Mouse (Mus musculus) CH12.LX (cell line): ENCODE measurements around the gene Evi5l. TPM values are rescaled to one million over a fixed set of nuclear protein-coding genes. Genes with fewer than 3 reads are reported as not detected.

Source experiments
- DNase-seq: peaks from one replicate; pipeline ENCODE4 v3.0.0-alpha.2; 2013; ENCODE audit errors: extremely low read depth
- H3K27ac ChIP-seq: 2 replicates; pipeline ENCODE4 v1.5.1; 2012; ENCODE audit warnings: low read depth, mild to moderate bottlenecking, control low read depth, moderate library complexity; ENCODE audit not compliant: insufficient read depth
- H3K27me3 ChIP-seq: replicated peaks from 2 replicates; pipeline ENCODE3; 2012; ENCODE audit warnings: inconsistent platforms
- H3K36me3 ChIP-seq, 2 experiments: replicated peaks in 1 of 2; 2 replicates each; pipeline versions ENCODE3 to v1.6.1; 2012; ENCODE audit warnings: inconsistent platforms in 1 of 2, low read length in 1 of 2, mild to moderate bottlenecking in 1 of 2, mixed read lengths in 1 of 2, moderate library complexity in 1 of 2; ENCODE audit not compliant: control insufficient read depth in 1 of 2, insufficient read depth in 1 of 2
- H3K4me1 ChIP-seq, 2 experiments: 2 replicates each; pipeline ENCODE4 v1.6.1; 2012; ENCODE audit warnings: inconsistent platforms in 1 of 2, moderate library complexity in 1 of 2; ENCODE audit not compliant: insufficient read depth in 2 of 2, control insufficient read depth in 1 of 2
- H3K4me2 ChIP-seq: 2 replicates; pipeline ENCODE4 v1.6.1; 2012; ENCODE audit warnings: low read depth, mild to moderate bottlenecking, control low read depth; ENCODE audit not compliant: poor library complexity, insufficient read depth, severe bottlenecking
- H3K4me3 ChIP-seq, 3 experiments: fragments of 150-350 bp in 1 of 3; sonication (generic) in 1 of 3; replicated peaks in 1 of 3; 2 replicates each; pipeline versions ENCODE3 to v1.5.1; 2011 to 2012; ENCODE audit warnings: low read depth in 2 of 3, low read length in 2 of 3, mild to moderate bottlenecking in 2 of 3, moderate library complexity in 2 of 3, control low read depth in 1 of 3, improper control_type of control experiment in 1 of 3, inconsistent platforms in 1 of 3, mixed read lengths in 1 of 3; ENCODE audit not compliant: poor library complexity in 1 of 3
- H3K79me2 ChIP-seq: replicated peaks from 2 replicates; pipeline ENCODE4 v1.6.1; 2012; ENCODE audit warnings: mild to moderate bottlenecking, moderate library complexity; ENCODE audit not compliant: control insufficient read depth, poor library complexity, insufficient read depth, severe bottlenecking; ENCODE audit errors: extremely low read depth
- H3K9ac ChIP-seq: 2 replicates; pipeline ENCODE4 v1.6.1; 2012; ENCODE audit warnings: low read depth, mild to moderate bottlenecking, control low read depth, moderate library complexity; ENCODE audit not compliant: insufficient read depth
- H3K9me3 ChIP-seq: replicated peaks from 2 replicates; pipeline ENCODE3; 2012; ENCODE audit warnings: low read length, inconsistent platforms, mixed read lengths
- CHD1 ChIP-seq: IDR thresholded peaks from 2 replicates; pipeline ENCODE4 v1.6.1; 2012; ENCODE audit warnings: low read depth, low read length, improper control_type of control experiment, inconsistent platforms
- CHD2 ChIP-seq: IDR thresholded peaks from 2 replicates; pipeline ENCODE4 v1.6.1; 2011; ENCODE audit warnings: low read length, improper control_type of control experiment
- CTCF ChIP-seq, 2 experiments: IDR thresholded peaks in 1 of 2; conservative IDR thresholded peaks in 1 of 2; 2 replicates each; pipeline ENCODE4 v1.5.1; 2011 to 2012; ENCODE audit warnings: low read depth in 2 of 2, low read length in 2 of 2, improper control_type of control experiment in 1 of 2, inconsistent platforms in 1 of 2, mild to moderate bottlenecking in 1 of 2, moderate library complexity in 1 of 2
- ETS1 ChIP-seq: conservative IDR thresholded peaks from 2 replicates; pipeline ENCODE4 v1.6.1; 2012; ENCODE audit warnings: low read depth, mild to moderate bottlenecking, inconsistent platforms, low read length, improper control_type of control experiment, moderate library complexity
- GABPA ChIP-seq: IDR thresholded peaks from 2 replicates; pipeline ENCODE4 v1.6.1; 2012; ENCODE audit warnings: low read depth, low read length, improper control_type of control experiment, inconsistent platforms; ENCODE audit not compliant: insufficient replicate concordance
- HCFC1 ChIP-seq: IDR thresholded peaks from 2 replicates; pipeline ENCODE4 v1.6.1; 2012; ENCODE audit warnings: low read depth, mild to moderate bottlenecking, inconsistent platforms, low read length, improper control_type of control experiment
- KAT2A ChIP-seq: IDR thresholded peaks from 2 replicates; pipeline ENCODE4 v1.6.1; 2012; ENCODE audit warnings: low read length, improper control_type of control experiment, inconsistent platforms; ENCODE audit not compliant: insufficient replicate concordance
- MEF2A ChIP-seq: IDR thresholded peaks from 2 replicates; pipeline ENCODE4 v1.6.1; 2014; ENCODE audit warnings: low read depth, mild to moderate bottlenecking, inconsistent platforms, low read length, improper control_type of control experiment, borderline replicate concordance
- MXI1 ChIP-seq: IDR thresholded peaks from 2 replicates; pipeline ENCODE4 v1.6.1; 2011; ENCODE audit warnings: mild to moderate bottlenecking, low read depth, low read length, improper control_type of control experiment
- NELFE ChIP-seq: IDR thresholded peaks from 2 replicates; pipeline ENCODE4 v1.6.1; 2011; ENCODE audit warnings: low read depth, low read length, improper control_type of control experiment
- PAX5 ChIP-seq: IDR thresholded peaks from 2 replicates; pipeline ENCODE4 v1.6.1; 2012; ENCODE audit warnings: low read length, inconsistent platforms, mixed read lengths
- POLR2A ChIP-seq: IDR thresholded peaks from 2 replicates; pipeline ENCODE4 v1.6.1; 2011; ENCODE audit warnings: low read depth, mild to moderate bottlenecking, improper control_type of control experiment, low read length
- RAD21 ChIP-seq: IDR thresholded peaks from 2 replicates; pipeline ENCODE4 v1.6.1; 2011; ENCODE audit warnings: low read depth, mild to moderate bottlenecking, low read length, improper control_type of control experiment, moderate library complexity
- SIN3A ChIP-seq: IDR thresholded peaks from 2 replicates; pipeline ENCODE4 v1.6.1; 2012; ENCODE audit warnings: low read length, improper control_type of control experiment, inconsistent platforms
- SMC3 ChIP-seq: IDR thresholded peaks from 2 replicates; pipeline ENCODE4 v1.6.1; 2011; ENCODE audit warnings: low read depth, low read length, improper control_type of control experiment
- TBP ChIP-seq: conservative IDR thresholded peaks from 2 replicates; pipeline ENCODE4 v1.6.1; 2011; ENCODE audit warnings: low read depth, low read length, improper control_type of control experiment
- UBTF ChIP-seq: IDR thresholded peaks from 2 replicates; pipeline ENCODE4 v1.6.1; 2012; ENCODE audit warnings: low read depth, mild to moderate bottlenecking, inconsistent platforms, low read length, improper control_type of control experiment, moderate library complexity
- ZC3H11A ChIP-seq: IDR thresholded peaks from 2 replicates; pipeline ENCODE4 v1.6.1; 2012; ENCODE audit warnings: low read depth, mild to moderate bottlenecking, inconsistent platforms, low read length, improper control_type of control experiment
- ZKSCAN1 ChIP-seq: IDR thresholded peaks from 2 replicates; pipeline ENCODE4 v1.6.1; 2012; ENCODE audit warnings: low read depth, inconsistent platforms, low read length, improper control_type of control experiment, borderline replicate concordance
- dilution Hi-C: fragments of 300-500 bp; cut with MboI; formaldehyde crosslinking; loops from 2 replicates; pipeline ENCODE4 v1.14.3; 2020; ENCODE audit warnings: low sequenced_read_pairs; ENCODE audit not compliant: extremely low pct_unique_long_range_greater_than_20kb, extremely low pct_ligation_motif_present
- in situ Hi-C: fragments of 300-500 bp; cut with MboI; formaldehyde crosslinking; loops from 3 replicates; pipeline ENCODE4 v1.14.3; 2019; ENCODE audit warnings: low sequenced_read_pairs, low pct_ligation_motif_present, low pct_unique_long_range_greater_than_20kb, mixed read lengths
- polyA plus RNA-seq: library from polyadenylated mRNA; unstranded; fragments of >175 nt; gene quantifications from 2 replicates; pipeline ENCODE4 v1.2.1, GENCODE M21; 2012; ENCODE audit warnings: low read depth; ENCODE audit not compliant: insufficient read length
- total RNA-seq, 2 experiments: library from RNA; depleted of rRNA; stranded (reverse); fragments of 300-350 nt in 1 of 2; fragments of >200 nt in 1 of 2; gene quantifications; 2 replicates each; pipeline ENCODE4 v1.2.3; 2012 to 2014

Evi5l gene
- total and polyA plus RNA-seq, 3 experiments = 2.2 to 6.6 (median 3.6) TPM

DNA sequence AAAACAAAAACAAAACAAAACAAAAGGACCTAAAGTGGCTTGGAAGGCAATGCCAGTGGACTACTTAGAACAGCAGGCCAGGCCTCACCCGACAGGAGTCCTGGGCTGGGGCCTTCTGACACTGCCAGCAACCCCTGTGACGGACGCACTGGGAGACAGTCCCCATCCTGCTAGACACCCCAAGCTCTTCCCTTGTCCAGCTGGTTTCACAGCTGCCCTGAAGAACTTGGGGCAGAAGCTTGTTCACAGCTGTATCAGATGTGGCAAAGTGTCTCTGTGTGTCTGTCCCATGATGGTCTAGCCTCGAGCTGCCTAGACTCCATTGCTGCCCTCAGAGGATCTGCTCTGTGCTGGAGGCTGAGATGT is 93.4 kb downstream of the Evi5l start:
- Histone ChIP-seq H3K4me1 (no peaks in the 10 kb centered on the region), H3K4me3 (no peak overlapping the region), H3K9ac (no peak overlapping the region), H3K27ac (no peak overlapping the region), H3K27me3 (no peaks in the 10 kb centered on the region), H3K4me2 (no peak overlapping the region), H3K36me3 (peaks cover 85 to 99% of the 10 kb centered on the region in 2 experiments), H3K79me2 (no peaks in the 10 kb centered on the region), H3K9me3 (no peaks in the 10 kb centered on the region)
- TF ChIP-seq ZC3H11A = no peak
- no peak for TF ChIP-seq SIN3A
- TF ChIP-seq CTCF (conservative IDR thresholded peaks at IDR 0.05 in 1 of 2, IDR thresholded peaks at IDR 0.05 in 1 of 2; ENCODE audit: low read depth in 2 of 2, low read length in 2 of 2) = no peak
- TF ChIP-seq ETS1 = no peak
- TF ChIP-seq POLR2A = no peak
- no peak for TF ChIP-seq HCFC1
- no peak for TF ChIP-seq MEF2A
- no peak for TF ChIP-seq SMC3
- no peak for TF ChIP-seq GABPA
- TF ChIP-seq ZKSCAN1 = no peak
- no peak for TF ChIP-seq NELFE
- TF ChIP-seq CHD1 = no peak
- TF ChIP-seq RAD21 = no peak
- TF ChIP-seq CHD2 = no peak
- no peak for TF ChIP-seq TBP
- TF ChIP-seq PAX5 = no peak
- TF ChIP-seq KAT2A = no peak
- no peak for TF ChIP-seq UBTF
- no peak for TF ChIP-seq MXI1
- dilution Hi-C loops = no loop called here
- no peak for DNase-seq
- in situ Hi-C loops = loop anchor here (10.0 kb wide), 1 partner anchor 55 kb away; no protein-coding TSS in a partner anchor

Other genes with a start within 250 kb of the Evi5l start
- gene Cd209b, start 239.7 kb upstream of the Evi5l start, total RNA-seq (2012; rRNA removed) = not detected in 2 replicates
- gene Cd209b, start 239.7 kb upstream of the Evi5l start, total RNA-seq (2014; rRNA removed) = not detected in 2 replicates
- not detected in 2 replicates for gene Cd209b, start 239.7 kb upstream of the Evi5l start, polyA plus RNA-seq
- 0.13 TPM in 1 of 2 replicates, not detected in the other for gene Cd209c, start 211.8 kb upstream of the Evi5l start, total RNA-seq (2012; rRNA removed)
- not detected in 2 replicates for gene Cd209c, start 211.8 kb upstream of the Evi5l start, total RNA-seq (2014; rRNA removed)
- gene Cd209c, start 211.8 kb upstream of the Evi5l start, polyA plus RNA-seq = 0.29 and 0.59 TPM in 2 replicates
- not detected in 2 replicates for gene Cd209f, start 60.7 kb upstream of the Evi5l start, total RNA-seq (2012; rRNA removed)
- not detected in 2 replicates for gene Cd209f, start 60.7 kb upstream of the Evi5l start, total RNA-seq (2014; rRNA removed)
- not detected in 2 replicates for gene Cd209f, start 60.7 kb upstream of the Evi5l start, polyA plus RNA-seq
- gene Cd209g, start 32.5 kb upstream of the Evi5l start, total RNA-seq (2012; rRNA removed) = not detected in 2 replicates
- gene Cd209g, start 32.5 kb upstream of the Evi5l start, total RNA-seq (2014; rRNA removed) = not detected in 2 replicates
- gene Cd209g, start 32.5 kb upstream of the Evi5l start, polyA plus RNA-seq = not detected in 2 replicates
- gene Prr36, start 50.9 kb downstream of the Evi5l start, total RNA-seq (2012; rRNA removed) = 0.08 and 0.13 TPM in 2 replicates
- 0.05 TPM in 1 of 2 replicates, not detected in the other for gene Prr36, start 50.9 kb downstream of the Evi5l start, total RNA-seq (2014; rRNA removed)
- gene Prr36, start 50.9 kb downstream of the Evi5l start, polyA plus RNA-seq = 0.40 and 0.59 TPM in 2 replicates
- gene Lrrc8e, start 60.3 kb downstream of the Evi5l start, total RNA-seq (2012; rRNA removed) = 0.25 TPM in 2 replicates
- gene Lrrc8e, start 60.3 kb downstream of the Evi5l start, total RNA-seq (2014; rRNA removed) = not detected in 2 replicates
- gene Lrrc8e, start 60.3 kb downstream of the Evi5l start, polyA plus RNA-seq = 0.07 TPM in 1 of 2 replicates, not detected in the other
- 18.1 and 18.3 TPM in 2 replicates for gene Map2k7, start 72.2 kb downstream of the Evi5l start, total RNA-seq (2012; rRNA removed)
- 10.5 and 11.8 TPM in 2 replicates for gene Map2k7, start 72.2 kb downstream of the Evi5l start, total RNA-seq (2014; rRNA removed)
- 73.8 and 74.0 TPM in 2 replicates for gene Map2k7, start 72.2 kb downstream of the Evi5l start, polyA plus RNA-seq
- 0.08 and 0.38 TPM in 2 replicates for gene Gm49320, start 72.3 kb downstream of the Evi5l start, total RNA-seq (2012; rRNA removed)
- 0.08 and 0.26 TPM in 2 replicates for gene Gm49320, start 72.3 kb downstream of the Evi5l start, total RNA-seq (2014; rRNA removed)
- gene Gm49320, start 72.3 kb downstream of the Evi5l start, polyA plus RNA-seq = 0.23 and 0.67 TPM in 2 replicates
- 3.5 and 4.5 TPM in 2 replicates for gene Tgfbr3l, start 81.6 kb downstream of the Evi5l start, total RNA-seq (2012; rRNA removed)
- 1.7 and 2.0 TPM in 2 replicates for gene Tgfbr3l, start 81.6 kb downstream of the Evi5l start, total RNA-seq (2014; rRNA removed)
- 13.3 and 16.9 TPM in 2 replicates for gene Tgfbr3l, start 81.6 kb downstream of the Evi5l start, polyA plus RNA-seq
- gene Snapc2, start 86.5 kb downstream of the Evi5l start, total RNA-seq (2012; rRNA removed) = 23.5 and 30.0 TPM in 2 replicates
- 18.3 and 22.4 TPM in 2 replicates for gene Snapc2, start 86.5 kb downstream of the Evi5l start, total RNA-seq (2014; rRNA removed)
- 29.8 and 30.8 TPM in 2 replicates for gene Snapc2, start 86.5 kb downstream of the Evi5l start, polyA plus RNA-seq
- gene Ctxn1, start 92.7 kb downstream of the Evi5l start, total RNA-seq (2012; rRNA removed) = 0.68 and 0.80 TPM in 2 replicates
- 0.73 and 1.3 TPM in 2 replicates for gene Ctxn1, start 92.7 kb downstream of the Evi5l start, total RNA-seq (2014; rRNA removed)
- gene Ctxn1, start 92.7 kb downstream of the Evi5l start, polyA plus RNA-seq = 3.0 and 3.2 TPM in 2 replicates
- 130 and 147 TPM in 2 replicates for gene Timm44, start 109.3 kb downstream of the Evi5l start, total RNA-seq (2012; rRNA removed)
- gene Timm44, start 109.3 kb downstream of the Evi5l start, total RNA-seq (2014; rRNA removed) = 109 and 123 TPM in 2 replicates
- 143 and 177 TPM in 2 replicates for gene Timm44, start 109.3 kb downstream of the Evi5l start, polyA plus RNA-seq
- gene Ccl25, start 158.6 kb downstream of the Evi5l start, total RNA-seq (2012; rRNA removed) = 4.6 and 4.9 TPM in 2 replicates
- gene Ccl25, start 158.6 kb downstream of the Evi5l start, total RNA-seq (2014; rRNA removed) = 5.4 and 5.7 TPM in 2 replicates
- gene Ccl25, start 158.6 kb downstream of the Evi5l start, polyA plus RNA-seq = 5.6 and 6.0 TPM in 2 replicates
- gene Elavl1, start 158.8 kb downstream of the Evi5l start, total RNA-seq (2012; rRNA removed) = 55.8 and 76.9 TPM in 2 replicates
- 110 and 112 TPM in 2 replicates for gene Elavl1, start 158.8 kb downstream of the Evi5l start, total RNA-seq (2014; rRNA removed)
- 67.1 and 76.4 TPM in 2 replicates for gene Elavl1, start 158.8 kb downstream of the Evi5l start, polyA plus RNA-seq